Mouse (Mus musculus) CH12F3 (cell line): ENCODE measurements around the gene Senp8.

Source experiments
- in situ Hi-C: fragments of 300-500 bp; cut with MboI; formaldehyde crosslinking; loops from 2 replicates; pipeline ENCODE4 v1.14.3; 2020; ENCODE audit warnings: low sequenced_read_pairs

Senp8 gene

GRCm38 (mm10) chr9:59718237-59718636, 32.3 kb downstream of the Senp8 start:
- in situ Hi-C loops: no loop called here

DNA sequence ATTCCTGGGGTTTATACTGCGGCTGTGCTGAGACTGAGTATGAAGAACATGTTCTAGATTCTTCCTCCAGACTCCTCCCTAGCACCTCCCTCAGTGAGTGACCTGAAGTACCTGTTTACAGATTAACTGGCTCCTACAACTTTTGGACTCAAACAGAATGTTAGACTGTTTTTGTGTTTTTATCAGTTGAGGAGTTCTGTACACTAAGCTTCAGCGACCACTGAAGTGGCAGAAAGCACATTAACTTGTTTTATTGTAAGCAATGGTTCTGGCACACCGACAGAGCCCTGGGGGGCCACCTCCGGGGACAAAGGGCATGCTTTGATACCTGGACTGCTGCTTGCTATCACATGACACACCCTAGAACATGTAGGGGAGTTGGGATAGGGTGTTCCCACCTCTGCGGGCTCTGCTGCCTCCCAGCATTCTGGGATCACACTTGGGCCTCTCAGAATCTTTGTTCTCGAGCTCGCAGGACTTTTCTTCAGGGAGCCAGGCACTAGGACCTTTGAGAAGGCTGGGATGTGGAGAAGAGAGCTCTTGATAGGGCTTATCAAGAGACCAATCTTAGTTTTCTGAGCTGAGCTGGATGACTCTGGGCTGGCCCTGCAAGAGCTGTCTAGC, 34.1 kb downstream of the Senp8 start:
- in situ Hi-C loops: no loop called here

DNA sequence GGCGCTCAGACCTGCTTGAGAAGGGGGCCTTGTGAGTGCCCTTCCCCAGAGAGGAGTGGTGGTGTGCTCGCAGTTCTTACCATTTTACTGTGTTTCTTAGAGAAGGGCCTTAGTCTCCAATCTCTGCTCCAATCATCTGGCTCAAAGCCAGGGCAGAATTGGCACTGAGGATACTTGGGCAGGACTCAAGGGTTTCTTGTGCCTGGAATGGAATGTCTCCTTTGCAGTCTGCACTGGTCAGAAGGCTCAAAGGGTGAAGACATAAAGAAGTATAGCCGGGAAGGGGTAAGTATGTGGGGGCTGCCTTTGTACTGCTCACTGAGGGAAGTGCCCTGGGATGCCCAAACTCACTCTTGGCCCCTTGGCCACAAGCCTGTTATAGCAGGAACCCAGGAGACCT, 41.3 kb downstream of the Senp8 start:
- in situ Hi-C loops: no loop called here

- in situ Hi-C loops: no loop called here
These were observed 43.4 kb downstream of the Senp8 start for GRCm38 (mm10) chr9:59706850-59707825.

DNA sequence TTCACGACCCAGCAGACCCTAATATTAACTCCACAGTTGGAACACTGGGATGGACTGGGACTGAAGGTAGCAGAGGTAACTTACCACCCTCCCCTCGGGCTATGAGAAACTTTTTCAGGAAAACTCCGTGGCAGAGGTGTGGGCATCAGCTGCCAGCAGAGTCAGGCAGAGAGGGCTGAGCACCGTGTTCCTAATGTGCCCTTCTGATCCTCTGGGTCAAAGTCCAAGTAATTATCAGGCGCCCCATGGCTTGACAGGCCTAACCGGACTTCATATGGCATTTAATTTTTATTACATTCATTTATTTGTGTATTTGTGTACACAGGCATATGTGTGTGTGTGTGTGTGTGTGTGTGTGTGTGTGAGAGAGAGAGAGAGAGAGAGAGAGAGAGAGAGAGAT, 47.4 kb downstream of the Senp8 start:
- in situ Hi-C loops: no loop called here

DNA sequence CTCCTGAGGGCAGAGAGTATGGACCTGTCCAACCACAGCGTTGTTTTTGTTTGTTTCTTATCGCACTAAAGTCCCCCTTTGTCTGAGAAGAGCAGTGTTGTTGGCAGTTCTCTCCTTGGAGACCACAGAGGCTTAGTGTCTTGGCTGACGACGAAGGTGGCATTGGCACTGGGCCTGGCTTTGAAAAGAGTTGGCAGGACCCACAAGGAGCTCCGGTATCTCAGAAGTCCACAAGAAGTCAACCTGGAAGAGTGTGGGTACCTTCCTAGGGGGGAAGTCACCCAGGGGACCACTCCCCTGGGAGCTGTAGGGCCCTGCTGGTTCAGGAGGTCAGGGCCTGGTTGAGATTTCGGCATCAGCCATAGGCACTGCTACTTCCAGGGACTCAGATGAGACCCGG, 49.4 kb downstream of the Senp8 start:
- in situ Hi-C loops: no loop called here

DNA sequence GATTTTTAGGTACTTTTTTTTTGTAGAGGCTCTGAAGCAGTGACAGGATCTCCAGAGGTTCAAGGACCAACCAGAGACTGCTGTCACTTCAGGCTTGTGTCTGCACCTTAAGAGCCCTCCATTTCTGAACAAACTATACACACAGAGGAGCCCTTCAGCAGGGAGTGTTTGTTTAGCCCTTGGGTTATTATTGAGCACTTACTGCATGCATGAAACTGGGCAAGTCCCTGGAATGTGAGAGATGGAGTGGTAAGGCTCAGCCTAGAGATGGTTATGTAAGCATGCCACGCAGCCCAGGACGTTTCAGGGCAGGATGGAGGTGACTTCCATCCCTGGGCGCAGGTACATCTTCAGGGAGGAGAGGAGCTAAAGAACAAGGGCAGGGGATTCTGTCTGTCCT, 54.1 kb downstream of the Senp8 start:
- in situ Hi-C loops: no loop called here

DNA sequence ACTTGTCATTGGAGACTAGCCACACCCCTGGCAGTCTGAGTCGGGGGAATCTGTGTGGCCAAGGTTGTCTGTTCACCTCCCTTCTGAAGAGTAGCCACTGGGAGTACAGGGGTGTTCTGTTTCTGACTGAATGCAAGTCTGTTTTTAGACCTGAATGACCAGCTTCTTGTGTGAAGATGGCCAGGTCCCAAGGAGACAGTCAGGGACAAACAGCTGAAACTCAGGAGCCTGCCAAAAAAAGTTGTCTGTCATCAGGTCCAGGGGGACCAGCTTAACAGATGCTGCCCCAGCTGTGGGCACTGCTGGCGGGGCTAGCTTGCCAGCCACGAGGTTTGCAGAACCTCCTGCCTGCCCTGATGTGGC, 55.1 kb downstream of the Senp8 start:
- in situ Hi-C loops: no loop called here

GRCm38 (mm10) chr9:59694571-59695450, 55.7 kb downstream of the Senp8 start:
- in situ Hi-C loops: no loop called here

DNA sequence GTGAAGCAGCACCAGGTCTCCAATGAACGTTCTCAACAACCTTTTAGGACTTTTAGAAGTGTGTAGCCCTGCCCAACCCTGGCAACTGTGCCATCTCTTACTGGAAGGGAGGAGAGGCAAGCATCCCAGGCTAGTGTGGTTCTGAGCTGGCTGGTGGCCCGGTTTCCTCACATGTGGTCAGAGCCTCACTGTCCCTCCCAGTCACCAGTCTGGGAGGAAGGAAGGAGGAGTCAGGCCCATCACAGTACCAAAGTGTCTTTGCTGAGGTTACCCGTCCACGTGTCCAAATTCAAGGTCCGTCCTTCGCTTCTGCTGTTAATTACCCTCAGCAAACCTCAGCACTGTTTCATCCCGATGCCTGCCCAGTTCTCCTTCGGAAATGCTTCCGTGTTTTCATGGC, 58.4 kb downstream of the Senp8 start:
- in situ Hi-C loops: no loop called here

GRCm38 (mm10) chr9:59691635-59692094, 58.8 kb downstream of the Senp8 start:
- in situ Hi-C loops: no loop called here

- in situ Hi-C loops: no loop called here
These were observed 63.0 kb downstream of the Senp8 start for GRCm38 (mm10) chr9:59687416-59688046.
